Mouse (Mus musculus): Measurements from ENCODE around the gene Pno1.

- TF ChIP-seq FOSL1 (IDR thresholded peaks at IDR 0.05; ENCODE audit: insufficient read depth, low read length, poor library complexity, severe bottlenecking), result no peak
- no peak for TF ChIP-seq CTCF (IDR thresholded peaks at IDR 0.05; ENCODE audit: control insufficient read depth, insufficient read depth, insufficient read length)
- TF ChIP-seq MAX (IDR thresholded peaks at IDR 0.05), result no peak
These were observed 10.4 kb downstream of the Pno1 start for GRCm38 (mm10) chr11:17200936-17201335.

All from C2C12 (cell line).